Mouse (Mus musculus) frontal cortex, postnatal 14 days (tissue): ENCODE results near the gene Rbm15b.

Source experiments
- DNase-seq, 2 experiments: peaks; one replicate each; pipeline ENCODE4 v3.0.0; 2022; ENCODE audit warnings: low spot score in 2 of 2

Rbm15b gene

GRCm38 (mm10) chr9:106886828-106887702 lies at the start of gene Rbm15b:
Rbm15b (minus strand) TSS chr9:106887428.
- peak; percentile 96 to 98 for DNase-seq

DNA sequence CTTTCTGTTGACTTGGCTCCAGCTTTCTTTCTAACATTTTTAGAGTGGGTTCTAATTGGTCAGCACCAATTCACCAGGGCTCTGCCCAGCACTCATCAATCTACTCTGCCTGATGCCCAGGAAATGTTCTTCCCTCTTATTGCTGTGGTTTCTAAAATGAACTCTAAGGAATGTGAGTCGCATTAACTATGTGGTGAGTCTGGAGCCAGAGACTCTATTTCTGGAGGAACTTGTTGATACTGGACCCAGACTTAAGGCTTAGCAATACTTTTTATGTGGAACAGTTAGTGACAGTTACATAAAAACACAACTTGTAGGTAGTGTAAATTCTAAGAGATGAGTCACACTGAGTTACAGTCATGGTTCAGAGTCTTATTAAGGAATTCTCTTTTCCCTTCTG lies 47.8 kb upstream of the Rbm15b start:
- no peak for DNase-seq

DNA sequence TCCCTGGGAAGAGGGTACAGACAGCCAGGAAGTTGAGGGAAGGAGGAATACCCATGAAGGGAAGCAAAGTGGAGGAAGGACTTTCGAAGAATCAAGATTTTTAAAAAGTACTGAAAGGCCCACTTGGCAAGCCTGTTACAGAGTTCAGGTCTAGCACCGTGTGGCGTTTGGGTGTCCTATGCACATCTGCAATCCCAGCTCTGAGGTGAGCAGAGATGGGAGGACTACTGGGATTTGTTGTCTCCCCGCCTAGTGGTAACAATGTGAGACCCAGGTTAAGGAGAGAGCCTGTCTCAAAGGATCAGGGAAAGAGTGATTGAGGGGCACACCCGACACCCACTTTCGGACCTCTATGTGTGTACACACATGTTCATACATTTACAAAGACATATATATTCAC lies 27.6 kb upstream of the Rbm15b start:
- no peak for DNase-seq

GRCm38 (mm10) chr9:106913759-106914158 lies 26.5 kb upstream of the Rbm15b start:
- no peak for DNase-seq

DNA sequence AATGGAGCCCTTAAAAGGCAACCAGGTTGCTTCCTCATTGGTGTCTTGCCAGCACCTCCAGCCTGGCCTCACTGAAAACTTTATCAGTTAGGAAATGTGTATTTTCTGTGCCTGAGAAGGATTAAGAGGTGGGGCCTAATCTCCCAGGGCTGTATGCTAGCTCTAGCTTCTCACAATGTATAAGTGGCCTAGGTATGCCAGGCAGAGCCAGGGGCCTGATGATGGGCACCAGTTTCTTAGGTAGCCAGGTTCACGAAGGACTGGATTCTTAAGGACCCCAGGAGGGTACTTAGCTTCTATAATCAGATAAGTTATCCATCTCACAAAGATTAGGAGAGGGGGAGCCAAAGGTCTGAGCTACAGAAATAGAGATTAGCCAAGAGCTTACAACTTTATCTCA lies 24.4 kb upstream of the Rbm15b start:
- DNase-seq: no peak

DNA sequence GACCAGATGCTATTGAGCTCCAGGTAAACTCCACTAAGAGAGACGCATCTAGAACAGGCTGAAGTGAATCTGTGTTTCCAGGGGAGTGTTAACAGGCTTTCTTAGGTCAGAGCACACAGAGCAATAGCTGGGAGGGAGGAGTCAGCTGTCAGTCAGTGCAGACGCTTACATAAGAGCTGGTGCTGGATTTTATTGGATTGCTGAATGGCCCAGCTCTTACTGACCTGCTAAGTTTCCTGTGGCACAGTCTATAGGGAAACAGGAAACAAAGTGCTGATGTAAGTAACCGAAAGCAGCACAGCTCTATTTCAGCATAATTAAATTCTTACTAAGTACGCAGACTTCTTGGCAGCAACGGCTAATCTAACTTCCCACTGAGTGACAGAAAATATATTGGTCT lies 21.5 kb upstream of the Rbm15b start:
- DNase-seq: no peak

- no peak for DNase-seq
These were observed 20.9 kb upstream of the Rbm15b start for GRCm38 (mm10) chr9:106908174-106908573.

DNA sequence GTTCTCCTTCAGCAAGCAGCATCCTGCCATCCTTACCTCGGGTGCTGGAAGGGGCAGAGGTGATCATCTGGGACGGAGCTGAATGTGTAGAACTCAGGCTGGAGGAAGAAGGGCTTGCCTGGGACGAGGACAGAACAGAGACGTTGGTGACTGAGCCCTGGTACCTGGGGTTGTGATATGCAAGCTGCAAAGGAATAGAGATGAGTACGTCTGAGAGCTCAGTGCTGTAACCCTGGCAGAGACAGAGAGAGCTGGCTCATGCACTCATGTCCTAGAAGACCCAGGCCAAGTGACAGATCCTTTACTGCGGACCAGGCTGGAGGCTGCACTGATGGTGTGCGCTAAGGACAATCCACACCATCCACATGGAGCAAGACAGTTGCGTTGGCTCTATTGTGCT lies 19.4 kb upstream of the Rbm15b start:
- DNase-seq: no peak

GRCm38 (mm10) chr9:106903791-106904134 lies 16.5 kb upstream of the Rbm15b start:
- no peak for DNase-seq

DNA sequence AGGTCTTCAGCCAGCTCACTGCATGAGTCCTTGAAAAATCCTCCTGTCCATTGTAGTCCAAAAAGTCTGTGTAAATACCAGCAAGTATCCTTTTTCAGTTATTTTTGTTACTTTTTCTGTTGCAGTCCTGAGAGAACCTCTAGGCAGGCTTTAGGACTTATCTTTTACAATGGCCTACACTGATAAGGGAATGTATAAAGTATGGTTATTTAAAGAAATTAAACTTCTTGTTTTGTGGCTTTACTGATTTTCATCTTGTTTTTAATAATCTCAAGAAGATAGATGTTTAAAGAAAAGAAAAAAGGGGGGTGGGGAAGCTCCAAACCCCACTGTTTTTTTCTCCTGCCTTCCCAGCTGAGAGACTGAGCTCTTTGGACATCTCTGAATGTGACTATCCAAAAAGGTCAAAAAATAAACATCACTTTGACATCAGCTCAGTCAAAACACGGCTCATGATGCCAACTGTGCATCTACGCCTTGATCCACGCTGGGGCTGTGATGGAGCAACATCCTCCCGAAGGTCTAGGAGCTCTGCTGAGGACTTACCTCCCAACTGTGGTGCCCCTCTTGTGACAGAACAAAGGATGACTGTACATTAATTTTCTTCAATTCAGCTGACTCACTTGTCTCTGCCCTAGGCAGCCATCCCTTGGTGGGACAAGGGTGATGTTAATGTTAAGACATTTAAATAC lies 16.0 kb upstream of the Rbm15b start:
- DNase-seq: no peak

- no peak for DNase-seq
These were observed 14.4 kb upstream of the Rbm15b start for GRCm38 (mm10) chr9:106901596-106901995.

GRCm38 (mm10) chr9:106898901-106899300 lies 11.7 kb upstream of the Rbm15b start:
- DNase-seq: no peak

- no peak for DNase-seq
These were observed 6.1 kb upstream of the Rbm15b start for GRCm38 (mm10) chr9:106893327-106893726.

DNA sequence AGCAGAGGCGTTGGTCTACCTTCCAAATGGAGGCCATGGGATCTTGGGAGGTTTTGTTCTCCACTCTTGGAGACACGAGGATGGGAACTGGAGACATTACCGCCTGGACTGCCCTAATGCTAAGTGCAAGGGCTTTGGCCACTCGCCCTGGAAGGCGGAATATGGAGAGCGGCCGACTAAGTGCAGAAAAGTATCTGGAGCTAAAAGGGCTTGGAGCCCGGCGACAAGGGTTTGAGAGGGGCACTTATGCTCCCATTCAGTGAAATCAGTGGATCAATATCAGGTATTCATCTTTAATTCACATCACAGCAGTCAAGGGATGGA lies 5.3 kb upstream of the Rbm15b start:
- no peak for DNase-seq

- DNase-seq: peak; percentile 98
These were observed 4.8 kb upstream of the Rbm15b start, which contains the start of gene Manf for GRCm38 (mm10) chr9:106891829-106892551. Manf (minus strand) TSS chr9:106891979.

GRCm38 (mm10) chr9:106891341-106891741 lies 4.1 kb upstream of the Rbm15b start:
- no peak for DNase-seq

DNA sequence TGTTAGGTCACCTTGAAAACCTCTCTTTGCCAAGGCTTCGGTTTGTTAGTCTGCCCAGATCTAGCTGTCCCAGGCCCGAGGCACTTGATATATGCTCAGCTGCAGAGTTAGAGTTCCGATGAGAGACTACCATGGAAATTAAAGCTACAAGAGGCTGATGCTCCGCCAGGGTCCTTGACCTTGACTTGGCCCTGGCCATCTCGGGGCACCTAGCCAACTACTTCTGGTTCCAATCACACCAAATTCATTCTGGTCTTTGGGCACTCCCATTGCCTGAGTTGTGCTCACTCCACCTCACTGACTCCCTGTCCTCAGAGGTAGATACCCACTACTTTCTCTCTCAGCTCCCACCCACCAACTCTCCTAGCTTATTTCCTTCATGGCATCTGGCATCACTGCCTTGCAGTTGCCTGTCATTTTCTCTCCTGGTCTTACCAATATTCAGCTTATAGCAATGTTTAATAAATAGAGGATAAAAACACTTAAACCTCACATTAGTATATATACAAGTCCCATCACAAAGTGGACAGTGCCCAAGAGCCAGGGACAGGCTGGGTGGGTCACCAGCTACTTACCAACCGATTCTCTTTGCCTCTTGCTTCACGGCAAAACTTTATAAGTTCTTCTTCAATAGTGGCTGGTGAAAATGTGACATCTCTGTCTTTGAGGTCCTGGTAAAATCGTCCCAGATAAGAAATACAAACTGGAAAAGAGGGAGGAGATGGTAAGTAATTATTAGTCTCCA lies 3.4 kb upstream of the Rbm15b start:
- DNase-seq: no peak

DNA sequence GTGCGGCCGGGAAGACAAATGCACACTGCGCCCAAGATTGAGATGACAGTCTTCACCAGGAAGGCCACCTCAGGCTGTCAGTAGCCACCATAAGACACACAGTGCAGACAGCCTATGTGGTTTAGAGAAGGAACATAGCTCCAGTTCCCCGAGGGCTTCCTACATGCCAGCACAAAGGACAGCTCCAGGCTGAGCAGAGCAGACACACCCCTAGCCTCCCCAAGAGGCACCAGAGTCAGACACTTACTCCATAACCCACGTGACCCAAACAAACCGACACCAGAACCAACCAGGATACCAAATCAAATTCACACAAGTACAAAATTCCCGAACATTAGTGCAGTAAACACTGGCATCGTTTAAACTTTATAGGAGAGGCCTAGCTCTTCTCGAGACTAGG lies 2.1 kb upstream of the Rbm15b start:
- DNase-seq: no peak

- DNase-seq: no peak
These were observed 1.1 kb upstream of the Rbm15b start for GRCm38 (mm10) chr9:106888346-106888745.

GRCm38 (mm10) chr9:106885901-106886731 lies 1.1 kb downstream of the Rbm15b start:
- peak in 1 of 2 experiments; percentile 42 for DNase-seq
